Mouse (Mus musculus) R1 (cell line): ENCODE data around the gene Slc19a1.

ENCODE experiments used
- DNase-seq: peaks from one replicate; pipeline ENCODE4 v3.0.0-alpha.2; 2018; ENCODE audit warnings: low read depth, low spot score

Slc19a1 gene

GRCm38 (mm10) chr10:77031768-77032375, at the start of gene Slc19a1:
Gene Slc19a1, plus strand, starts transcription at chr10:77032241.
- DNase-seq = peak; percentile 82

GRCm38 (mm10) chr10:76988586-76988985, 43.5 kb upstream of the Slc19a1 start:
- no peak for DNase-seq

DNA sequence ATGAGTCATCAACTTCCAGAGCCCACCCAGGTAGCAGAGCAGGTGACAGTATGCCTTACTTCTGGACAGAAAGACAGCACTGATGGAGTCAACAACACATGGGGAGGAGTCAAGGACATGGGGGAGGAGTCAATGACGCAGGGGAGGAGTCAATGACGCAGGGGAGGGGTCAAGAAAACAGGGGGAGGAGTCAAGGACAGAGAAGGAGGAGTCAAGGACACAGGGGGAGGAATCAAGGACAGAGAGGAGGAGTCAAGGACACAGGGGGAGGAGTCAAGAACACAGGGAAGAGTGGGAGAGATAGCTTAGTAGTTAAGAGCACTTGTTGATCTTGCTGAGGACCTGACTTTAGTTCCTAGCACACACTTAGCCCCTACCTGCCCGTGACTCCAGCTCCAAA, 39.6 kb upstream of the Slc19a1 start:
- peak; percentile 66 for DNase-seq

GRCm38 (mm10) chr10:76997759-76998513, 34.1 kb upstream of the Slc19a1 start:
- no peak for DNase-seq

DNA sequence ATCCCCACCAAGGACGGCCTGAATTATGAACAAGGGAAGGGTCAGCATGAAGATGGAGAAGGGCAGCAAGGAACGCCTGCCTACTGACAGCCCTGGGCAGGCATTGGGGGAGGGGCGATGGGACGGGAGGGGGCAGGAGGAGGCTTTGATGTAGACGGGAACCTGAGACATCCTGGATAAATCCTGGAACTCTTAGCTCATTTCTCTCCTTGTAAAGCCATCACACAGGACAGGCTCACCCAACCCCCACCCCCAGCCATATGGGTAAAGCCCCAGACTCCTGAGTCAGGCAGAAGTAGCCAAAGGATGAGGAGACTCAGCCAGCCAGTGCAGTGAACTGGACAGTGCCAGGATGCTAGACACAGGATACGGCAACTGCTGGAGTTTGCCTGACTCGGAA, 27.1 kb upstream of the Slc19a1 start:
- DNase-seq = no peak

- DNase-seq = peak; percentile 69
Measured at GRCm38 (mm10) chr10:77007433-77008108, 24.5 kb upstream of the Slc19a1 start.

GRCm38 (mm10) chr10:77008109-77008561, 23.9 kb upstream of the Slc19a1 start:
- no peak for DNase-seq

GRCm38 (mm10) chr10:77008698-77009097, 23.3 kb upstream of the Slc19a1 start:
- no peak for DNase-seq

GRCm38 (mm10) chr10:77011681-77012080, 20.4 kb upstream of the Slc19a1 start:
- DNase-seq = no peak

DNA sequence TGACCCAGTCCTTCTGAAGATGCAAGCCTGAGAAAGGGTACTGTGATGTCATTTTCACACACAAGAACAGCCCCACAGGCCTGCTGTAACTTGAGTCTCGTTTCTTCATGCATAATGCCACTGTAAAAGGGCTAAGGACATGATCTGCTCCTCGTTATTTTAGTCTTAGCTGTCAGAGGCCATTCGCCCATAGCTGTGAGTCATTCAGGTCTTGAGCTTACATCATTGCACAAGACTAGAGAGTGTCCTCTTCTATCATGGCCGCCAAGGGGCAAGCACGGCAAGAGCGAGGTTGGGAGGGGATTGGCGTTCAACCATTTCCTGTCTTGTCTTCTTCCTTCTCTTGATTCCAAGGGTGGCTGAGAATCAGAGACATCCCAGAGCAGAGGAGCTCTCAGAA, 16.0 kb upstream of the Slc19a1 start:
- DNase-seq = no peak

DNA sequence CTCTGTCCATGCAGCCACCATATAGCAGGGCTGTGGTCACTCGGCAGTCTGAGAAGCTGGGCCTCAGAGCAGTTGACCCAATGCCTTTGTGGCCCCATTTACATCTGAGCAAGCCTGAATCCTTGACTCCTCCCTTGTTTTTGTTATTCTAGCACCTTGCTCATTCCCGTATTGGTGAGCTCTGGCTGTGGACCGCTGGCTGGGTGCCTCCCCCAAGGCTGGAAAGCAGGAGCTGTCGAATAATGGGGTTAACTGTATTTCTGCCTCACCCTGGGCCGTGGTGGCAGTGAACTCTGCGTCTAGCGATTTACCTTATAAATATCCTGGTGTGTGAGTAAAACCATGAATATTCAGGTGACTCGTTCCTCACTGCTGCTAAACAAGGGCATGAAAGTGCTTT, 15.5 kb upstream of the Slc19a1 start:
- DNase-seq = peak; percentile 39

- no peak for DNase-seq
Measured at GRCm38 (mm10) chr10:77017061-77017460, 15.0 kb upstream of the Slc19a1 start.

DNA sequence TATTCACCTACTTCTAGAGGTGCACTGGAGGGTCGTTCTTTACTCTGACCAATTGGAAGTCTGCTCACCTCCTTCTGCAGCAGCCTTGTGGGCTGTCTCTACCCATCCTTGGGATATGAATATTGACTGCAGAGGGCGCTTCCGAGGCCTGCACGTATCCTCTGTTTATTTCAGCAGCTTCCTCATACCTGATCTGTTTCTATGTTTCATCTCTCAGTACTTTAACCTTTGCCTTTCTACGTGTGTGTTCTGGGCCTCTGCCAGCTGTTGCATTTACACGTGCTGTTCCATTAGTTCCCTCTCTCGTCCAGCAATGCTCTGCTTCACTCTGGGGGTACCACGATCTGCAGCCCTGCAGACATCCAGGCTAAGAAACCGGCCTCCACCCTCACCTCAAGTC, 14.4 kb upstream of the Slc19a1 start:
- no peak for DNase-seq

GRCm38 (mm10) chr10:77021399-77022052, 10.5 kb upstream of the Slc19a1 start:
- peak; percentile 91 for DNase-seq

DNA sequence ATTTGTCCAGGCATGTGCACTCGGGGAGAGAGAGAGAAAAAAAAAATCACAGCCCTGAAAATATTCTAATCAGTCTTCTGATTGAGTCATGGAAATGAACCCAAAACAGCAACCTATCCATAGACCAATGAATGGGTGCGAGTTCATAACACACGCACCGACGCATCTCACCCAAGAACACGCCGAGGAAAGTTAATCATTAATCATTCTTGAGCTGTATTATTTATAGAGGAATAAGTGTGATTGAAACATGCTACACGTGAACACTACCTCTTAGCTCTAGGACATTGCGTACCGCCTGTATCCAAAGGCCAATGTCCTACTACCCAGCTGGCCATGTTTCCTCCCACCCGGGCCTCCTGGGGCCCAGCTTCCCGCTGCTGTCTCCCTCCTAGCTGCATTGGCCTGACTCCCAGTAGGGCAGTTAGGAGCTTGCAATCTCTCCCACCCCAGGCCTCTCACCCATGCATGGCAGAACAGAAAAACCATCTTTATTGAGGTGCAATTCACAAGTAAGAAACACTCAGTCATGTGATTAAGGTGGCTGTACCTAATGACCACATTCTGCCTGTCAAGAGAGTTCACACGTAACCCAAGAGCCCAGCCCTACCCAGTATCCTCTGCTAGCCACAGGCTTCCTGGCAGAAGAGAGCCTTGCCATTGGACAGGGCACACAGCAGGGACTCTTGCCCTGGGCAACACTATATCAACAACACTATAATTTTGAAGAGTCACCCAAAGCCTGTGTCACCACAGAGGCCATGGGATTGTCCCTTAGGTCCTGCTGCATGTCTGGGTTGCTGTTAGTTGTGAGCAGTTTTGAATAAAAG, 9.5 kb upstream of the Slc19a1 start:
- DNase-seq = no peak

GRCm38 (mm10) chr10:77024231-77024630, 7.8 kb upstream of the Slc19a1 start:
- no peak for DNase-seq

GRCm38 (mm10) chr10:77026944-77027343, 5.1 kb upstream of the Slc19a1 start:
- no peak for DNase-seq

- no peak for DNase-seq
Measured at GRCm38 (mm10) chr10:77028782-77029296, 3.2 kb upstream of the Slc19a1 start.

GRCm38 (mm10) chr10:77029761-77030160, 2.3 kb upstream of the Slc19a1 start:
- no peak for DNase-seq

DNA sequence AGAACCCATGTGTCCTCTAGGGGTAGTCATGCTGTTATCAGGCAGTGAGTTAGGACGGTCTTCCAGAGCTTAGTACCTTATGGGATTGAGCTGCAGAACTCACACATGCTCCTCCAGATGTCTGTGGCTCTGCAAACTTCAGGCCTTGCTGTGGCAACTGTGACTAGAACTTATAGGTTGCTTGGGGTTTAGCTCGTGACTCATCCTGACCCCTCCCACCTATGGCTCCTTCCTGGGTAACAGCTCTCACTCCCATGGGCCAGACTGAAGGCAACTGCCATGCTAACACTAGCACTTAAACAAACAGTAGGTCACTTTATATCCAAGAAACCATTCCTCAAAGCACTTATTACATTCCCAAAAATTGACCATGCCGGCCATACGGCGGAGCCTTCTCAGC, 1.4 kb upstream of the Slc19a1 start:
- DNase-seq = no peak
